Mouse (Mus musculus) myocyte (in vitro differentiated cells): ENCODE measurements around the gene Scamp5.

Experiments
- CEBPB ChIP-seq: IDR thresholded peaks from 2 replicates; pipeline ENCODE4 v1.6.1; 2011; ENCODE audit warnings: mild to moderate bottlenecking, moderate library complexity; ENCODE audit not compliant: poor library complexity, insufficient read depth, severe bottlenecking
- MAX ChIP-seq: IDR thresholded peaks from one replicate; pipeline ENCODE4 v1.6.1; 2011; ENCODE audit warnings: low read depth, mild to moderate bottlenecking, control low read depth
- MYOD1 ChIP-seq, 3 experiments: IDR thresholded peaks; one replicate each; pipeline ENCODE4 v1.6.1; 2011; ENCODE audit warnings: control low read depth in 2 of 3, low read depth in 2 of 3, mild to moderate bottlenecking in 2 of 3, moderate library complexity in 1 of 3; ENCODE audit not compliant: insufficient read length in 2 of 3, control insufficient read depth in 1 of 3
- MYOG ChIP-seq, 3 experiments: IDR thresholded peaks; one replicate each; pipeline ENCODE4 v1.6.1; 2011; ENCODE audit warnings: control low read depth in 2 of 3, low read depth in 2 of 3, mild to moderate bottlenecking in 2 of 3; ENCODE audit not compliant: insufficient read length in 2 of 3, control insufficient read depth in 1 of 3, insufficient read depth in 1 of 3
- POLR2A ChIP-seq: IDR thresholded peaks from one replicate; pipeline ENCODE4 v1.6.1; 2011; ENCODE audit warnings: low read depth, mild to moderate bottlenecking, control low read depth, moderate library complexity; ENCODE audit not compliant: insufficient read length
- POLR2AphosphoS2 ChIP-seq: IDR thresholded peaks from one replicate; pipeline ENCODE4 v1.6.1; 2011; ENCODE audit warnings: low read depth, control low read depth; ENCODE audit not compliant: insufficient read length
- TCF12 ChIP-seq: IDR thresholded peaks from one replicate; pipeline ENCODE4 v1.6.1; 2011; ENCODE audit warnings: mild to moderate bottlenecking, control low read depth; ENCODE audit not compliant: poor library complexity, insufficient read depth, severe bottlenecking
- USF1 ChIP-seq: IDR thresholded peaks from one replicate; pipeline ENCODE4 v1.6.1; 2011; ENCODE audit warnings: low read depth, mild to moderate bottlenecking, control low read depth, moderate library complexity

GRCm38 (mm10) chr9:57498536-57498935 lies 30.7 kb upstream of the Scamp5 start:
- TF ChIP-seq POLR2A (no peak), MYOD1 (IDR thresholded peaks at IDR 0.05; ENCODE audit: control insufficient read depth in 1 of 3, insufficient read length in 2 of 3, low read depth in 2 of 3) (no peak), TCF12 (no peak), USF1 (no peak), MYOG (IDR thresholded peaks at IDR 0.05; ENCODE audit: control insufficient read depth in 1 of 3, insufficient read depth in 1 of 3, insufficient read length in 2 of 3, low read depth in 2 of 3) (no peak), POLR2AphosphoS2 (no peak), CEBPB (no peak), MAX (no peak)
